Mouse (Mus musculus) heart, embryonic 14.5 days (tissue): ENCODE results near the gene Pknox1. TPM values are rescaled to one million over a fixed set of nuclear protein-coding genes. Genes with fewer than 3 reads are reported as not detected.
"Not testable (repeated sequence)": the region's sequence is repeated elsewhere in the genome, so short reads cannot be mapped to it uniquely, and the experiment has no call there.

ENCODE experiments used
- ATAC-seq: fragments of 200-750 bp; cut with Nextera tagmentation; 2 replicates; pipeline ENCODE4 v1.8.0; 2017; ENCODE audit warnings: low read depth, moderate TSS enrichment; ENCODE audit not compliant: insufficient number of reproducible peaks, insufficient read depth, low FRiP score
- H3K27ac ChIP-seq, 2 experiments: fragments of 200-500 bp in 1 of 2; fragments of 300-500 bp in 1 of 2; sonication (generic) in 1 of 2; replicated peaks in 1 of 2; 2 replicates each; pipeline ENCODE4 v1.5.1; 2012 to 2014; ENCODE audit warnings: low read depth in 2 of 2, low read length in 2 of 2, control low read depth in 1 of 2, mild to moderate bottlenecking in 1 of 2, mixed read lengths in 1 of 2; ENCODE audit not compliant: control insufficient read depth in 1 of 2, insufficient read depth in 1 of 2
- H3K27me3 ChIP-seq: fragments of 300-500 bp; sonication (generic); 2 replicates; pipeline ENCODE4 v1.6.1; 2014; ENCODE audit warnings: mild to moderate bottlenecking, low read length, control low read depth; ENCODE audit not compliant: control insufficient read depth, insufficient read depth
- H3K36me3 ChIP-seq: fragments of 300-500 bp; sonication (generic); 2 replicates; pipeline ENCODE4 v1.6.1; 2014; ENCODE audit warnings: mild to moderate bottlenecking, control low read depth, low read length, mixed read lengths; ENCODE audit not compliant: control insufficient read depth, insufficient read depth
- H3K4me1 ChIP-seq, 2 experiments: fragments of 200-500 bp in 1 of 2; fragments of 300-500 bp in 1 of 2; sonication (generic) in 1 of 2; 2 replicates each; pipeline ENCODE4 v1.6.1; 2012 to 2014; ENCODE audit warnings: low read length in 2 of 2, control low read depth in 1 of 2, mixed read lengths in 1 of 2; ENCODE audit not compliant: control insufficient read depth in 2 of 2, insufficient read depth in 2 of 2
- H3K4me2 ChIP-seq: fragments of 300-500 bp; sonication (generic); 2 replicates; pipeline ENCODE4 v1.6.1; 2014; ENCODE audit warnings: mild to moderate bottlenecking, low read length
- H3K4me3 ChIP-seq, 2 experiments: fragments of 200-500 bp in 1 of 2; fragments of 300-500 bp in 1 of 2; sonication (generic) in 1 of 2; 2 replicates each; pipeline ENCODE4 v1.5.1; 2012 to 2014; ENCODE audit warnings: low read length in 2 of 2, mild to moderate bottlenecking in 2 of 2, control low read depth in 1 of 2, low read depth in 1 of 2, moderate library complexity in 1 of 2; ENCODE audit not compliant: control insufficient read depth in 1 of 2, insufficient read depth in 1 of 2
- H3K9ac ChIP-seq: fragments of 300-500 bp; sonication (generic); 2 replicates; pipeline ENCODE4 v1.6.1; 2014; ENCODE audit warnings: mild to moderate bottlenecking, low read length
- H3K9me3 ChIP-seq: fragments of 300-500 bp; sonication (generic); 2 replicates; pipeline ENCODE4 v1.6.1; 2016; ENCODE audit warnings: low read length, control low read depth; ENCODE audit not compliant: control insufficient read depth
- WGBS: fragments of 180-500 bp; shearing (Covaris S2); extraction: QIAGEN DNeasy Blood & Tissue Kit; methylation state at CpG from one replicate; pipeline ENCODE4 v1.1.7; 2014; 5-methylcytosine and 5-hydroxymethylcytosine counted together
- polyA plus RNA-seq: library from polyadenylated mRNA; unstranded; fragments of >200 nt; fragmentation: Nextera tagmentation; extraction: Ambion mirVana; gene quantifications from 2 replicates; pipeline ENCODE4 v1.2.1, GENCODE M21; 2014

The Pknox1 gene
- polyA plus RNA-seq, 1 experiment from 2014 or later: 19.1 TPM

GRCm38 (mm10) chr17:31598593-31598992 is 34.1 kb downstream of the Pknox1 start:
- Histone ChIP-seq H3K9ac (no peak overlapping the region), H3K36me3 (peaks cover 50% of the 10 kb centered on the region), H3K4me3 (no peak overlapping the region), H3K4me2 (no peak overlapping the region), H3K4me1 (peaks cover 4 to 9% of the 10 kb centered on the region in 2 experiments; a peak in 3 of 4 replicates), H3K27ac (no peak overlapping the region), H3K27me3 (no peaks in the 10 kb centered on the region), H3K9me3 (no peaks in the 10 kb centered on the region)
- ATAC-seq: no peak
- 90% methylated on average over 8 of the region's 8 CpGs for WGBS

GRCm38 (mm10) chr17:31606424-31606823 is 41.9 kb downstream of the Pknox1 start:
- H3K9ac ChIP-seq: no peak overlapping the region
- H3K9me3 ChIP-seq: no peaks in the 10 kb centered on the region
- H3K27me3 ChIP-seq: no peaks in the 10 kb centered on the region
- peaks cover 30% of the 10 kb centered on the region for H3K36me3 ChIP-seq
- no peak overlapping the region for H3K4me2 ChIP-seq
- WGBS: 78% methylated on average over 7 of the region's 7 CpGs
- H3K4me3 ChIP-seq: no peak overlapping the region
- H3K4me1 ChIP-seq: peaks cover 4 to 9% of the 10 kb centered on the region in 2 experiments; a peak in 3 of 4 replicates
- ATAC-seq: no peak
- no peak overlapping the region for H3K27ac ChIP-seq

- H3K9ac ChIP-seq: no peak overlapping the region
- no peaks in the 10 kb centered on the region for H3K9me3 ChIP-seq
- peaks cover 0 to under 1% of the 10 kb centered on the region in 2 experiments; a peak in 1 of 4 replicates for H3K4me1 ChIP-seq
- no peak overlapping the region for H3K4me2 ChIP-seq
- no peak for ATAC-seq
- no peak overlapping the region for H3K4me3 ChIP-seq
- H3K27ac ChIP-seq: no peak overlapping the region
- no peaks in the 10 kb centered on the region for H3K27me3 ChIP-seq
- H3K36me3 ChIP-seq: peaks cover 30% of the 10 kb centered on the region
- WGBS: 85% methylated on average over 8 of the region's 8 CpGs
Measured at GRCm38 (mm10) chr17:31607256-31607951, 42.9 kb downstream of the Pknox1 start.

- H3K4me3 ChIP-seq, H3K4me1 ChIP-seq, H3K9me3 ChIP-seq, ATAC-seq, H3K27ac ChIP-seq, H3K27me3 ChIP-seq, H3K4me2 ChIP-seq, H3K9ac ChIP-seq: not testable (repeated sequence)
- WGBS: 95% methylated on average over 3 of the region's 3 CpGs
- peaks cover 18% of the 10 kb centered on the region for H3K36me3 ChIP-seq
Measured at GRCm38 (mm10) chr17:31609173-31609572, 44.6 kb downstream of the Pknox1 start.

GRCm38 (mm10) chr17:31609895-31610294 is 45.4 kb downstream of the Pknox1 start:
- no peak for ATAC-seq

GRCm38 (mm10) chr17:31613086-31613755 is 48.7 kb downstream of the Pknox1 start:
- H3K4me1 ChIP-seq: peaks cover 3 to 4% of the 10 kb centered on the region in 2 experiments; a peak in 2 of 4 replicates
- no peaks in the 10 kb centered on the region for H3K36me3 ChIP-seq
- H3K9me3 ChIP-seq: no peaks in the 10 kb centered on the region
- no peak overlapping the region for H3K27ac ChIP-seq
- WGBS: 46% methylated on average over 4 of the region's 4 CpGs
- no peak overlapping the region for H3K4me2 ChIP-seq
- no peak for ATAC-seq
- no peaks in the 10 kb centered on the region for H3K27me3 ChIP-seq
- no peak overlapping the region for H3K9ac ChIP-seq
- H3K4me3 ChIP-seq: no peak overlapping the region

More at GRCm38 (mm10) chr17:31609895-31610294, 45.4 kb downstream of the Pknox1 start:
- 90% methylated on average over 3 of the region's 3 CpGs for WGBS
- no peaks in the 10 kb centered on the region for H3K9me3 ChIP-seq
- H3K27ac ChIP-seq: no peak overlapping the region
- H3K36me3 ChIP-seq: peaks cover 11% of the 10 kb centered on the region
- H3K4me3 ChIP-seq: no peak overlapping the region
- H3K27me3 ChIP-seq: no peaks in the 10 kb centered on the region
- H3K9ac ChIP-seq: no peak overlapping the region
- H3K4me1 ChIP-seq: peaks cover 3 to 4% of the 10 kb centered on the region in 2 experiments; a peak in 2 of 4 replicates
- H3K4me2 ChIP-seq: no peak overlapping the region

- Histone ChIP-seq H3K27ac (no peak overlapping the region), H3K4me2 (no peak overlapping the region), H3K27me3 (no peaks in the 10 kb centered on the region), H3K4me3 (no peak overlapping the region), H3K36me3 (no peaks in the 10 kb centered on the region), H3K9ac (no peak overlapping the region), H3K4me1 (no peaks in the 10 kb centered on the region), H3K9me3 (no peaks in the 10 kb centered on the region)
- ATAC-seq: no peak
- 85% methylated on average over 4 of the region's 4 CpGs for WGBS
Measured at GRCm38 (mm10) chr17:31623101-31623500, 58.6 kb downstream of the Pknox1 start.
